Mouse (Mus musculus) cortical plate, adult 2 months (tissue): Measurements from ENCODE around the gene Dok1.

ENCODE experiments used
- CTCF ChIP-seq: fragments of 200-500 bp; IDR thresholded peaks from 2 replicates; pipeline ENCODE4 v1.5.1; 2011; ENCODE audit warnings: mild to moderate bottlenecking, control low read depth, low read length; ENCODE audit not compliant: insufficient read depth; ENCODE audit errors: extremely low read depth
- POLR2A ChIP-seq: fragments of 200-500 bp; IDR thresholded peaks from 2 replicates; pipeline ENCODE4 v1.6.1; 2011; ENCODE audit warnings: mild to moderate bottlenecking, low read length, control low read depth; ENCODE audit not compliant: insufficient read depth; ENCODE audit errors: extremely low read depth

- TF ChIP-seq CTCF (no peak), POLR2A (no peak)
Measured at GRCm38 (mm10) chr6:83077630-83078323, 44.5 kb upstream of the Dok1 start, which contains the start of gene Pcgf1.
